ENCODE assay signal across 22 mouse cellular contexts in the genomic region with DNA sequence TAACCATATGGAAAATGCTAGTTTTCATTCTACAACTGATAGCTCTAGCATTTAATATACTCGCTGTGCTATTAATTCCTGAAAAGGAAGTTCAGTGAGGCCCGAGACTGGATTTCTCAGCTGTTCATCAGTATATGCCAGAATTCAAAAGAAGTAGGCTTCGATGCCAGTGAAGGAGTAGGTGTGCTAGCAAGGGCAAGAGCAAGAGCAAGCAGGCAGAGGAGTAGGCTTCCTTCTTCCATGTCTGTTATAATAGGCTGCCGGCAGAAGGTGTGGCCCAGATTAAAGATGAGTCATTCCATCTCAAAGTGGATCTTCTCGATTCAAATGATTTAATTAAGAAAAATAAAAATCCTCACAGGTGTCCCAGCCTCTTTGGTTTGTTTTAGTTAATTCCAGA. TPM values are rescaled to one million over a fixed set of nuclear protein-coding genes. Genes with fewer than 3 reads are reported as not detected.
DNase-seq lines count a peak whose midpoint lies in the region; ATAC-seq lines count a peak whose summit lies in the region.
"Had no signal": no experiment of that assay in that cellular context is flagged by ENCODE, and none has a peak within 500 bp of the region (broad histone marks: within the 10 kb centered on the region; RNA-seq: fewer than 3 reads in every experiment).

No protein-coding gene starts in this region.

- H3K4me3 ChIP-seq in midbrain, embryonic 11.5 days (ENCODE audit: low read depth, low read length), result no peak overlapping the region
- H3K4me3 ChIP-seq in midbrain, embryonic 10.5 days, result no peak overlapping the region

- no peaks in the 10 kb centered on the region for H3K4me1 ChIP-seq in midbrain, embryonic 11.5 days (ENCODE audit: control insufficient read depth, insufficient read depth, low read length)
- H3K4me1 ChIP-seq in midbrain, embryonic 10.5 days, result no peaks in the 10 kb centered on the region

- no peaks in the 10 kb centered on the region for H3K9me3 ChIP-seq in midbrain, embryonic 11.5 days (ENCODE audit: control insufficient read depth, low read length)
- H3K9me3 ChIP-seq in midbrain, embryonic 10.5 days (replicated peaks), result no peaks in the 10 kb centered on the region
- H3K9me3 ChIP-seq: G1E had no signal

- no peaks in the 10 kb centered on the region for H3K27me3 ChIP-seq in midbrain, embryonic 11.5 days (ENCODE audit: control insufficient read depth, insufficient read depth, low read length)
- H3K27me3 ChIP-seq in midbrain, embryonic 10.5 days (ENCODE audit: low read depth, poor library complexity, severe bottlenecking), result no peaks in the 10 kb centered on the region
- H3K27me3 ChIP-seq: CH12.LX, Patski had no signal

- H3K4me2 ChIP-seq in midbrain, embryonic 11.5 days, result no peak overlapping the region

- intact Hi-C loops in left cerebral cortex, postnatal 4 days (cut with DNase I), result no loop called here

- peaks cover 2% of the 10 kb centered on the region; the same call in 1 of the 2 replicates for H3K36me3 ChIP-seq in midbrain, embryonic 11.5 days (ENCODE audit: control insufficient read depth, insufficient read depth, low read length)
- peaks cover 21% of the 10 kb centered on the region for H3K36me3 ChIP-seq in midbrain, embryonic 10.5 days

- ATAC-seq in frontal cortex, adult (ENCODE audit: low TSS enrichment), result peak; percentile 56
- ATAC-seq in midbrain, embryonic 11.5 days (ENCODE audit: low FRiP score), result no peak
- ATAC-seq: activated CD4-positive, CD25-positive, alpha-beta regulatory T cell, adult 4 months; CD4-positive, CD25-positive, alpha-beta regulatory T cell, adult 4 months; Patski had no signal

- no peak overlapping the region for H3K9ac ChIP-seq in midbrain, embryonic 11.5 days (ENCODE audit: low read length)

- DNase-seq in frontal cortex, postnatal 10 days (ENCODE audit: low spot score in 2 of 2), result no peak
- DNase-seq in midbrain, embryonic 11.5 days (ENCODE audit: low spot score, missing footprints), result peak; percentile 37
- DNase-seq in midbrain, embryonic 10.5 days (ENCODE audit: low spot score), result no peak
- peak; percentile 58 for DNase-seq in brain, adult 2 months (ENCODE audit: low read depth, low spot score)
- no peak for DNase-seq in left cerebral cortex, postnatal 4 days
- DNase-seq: adrenal gland, adult 2 months; adrenal gland, adult 8-10 months; adrenal gland, postnatal 10 days; adrenal gland, postnatal 14 days; adrenal gland, postnatal 25 days; adrenal gland, postnatal 36 days; B cell, adult 2 months; cerebellum, adult 11 months; cerebellum, adult 11-12 months; cerebellum, adult 18-20 months; cerebellum, adult 2 months had no signal

- WGBS in midbrain, embryonic 11.5 days, result 96% methylated on average over 5 of the region's 5 CpGs
- 93% methylated on average over 5 of the region's 5 CpGs for WGBS in midbrain, embryonic 10.5 days

- H3K27ac ChIP-seq in midbrain, embryonic 11.5 days (ENCODE audit: low read depth, low read length), result no peak overlapping the region
- no peak overlapping the region for H3K27ac ChIP-seq in midbrain, embryonic 10.5 days (replicated peaks)

RNA-seq across cellular contexts. Expression of a gene that starts 30.0 kb away (rescaled TPM):
- 23.9 and 25.5 TPM in 2 replicates for polyA plus RNA-seq in midbrain, embryonic 11.5 days (2014; fragmentation: Nextera tagmentation; extraction: Ambion mirVana)
- polyA plus RNA-seq in midbrain, embryonic 10.5 days (2016; fragmentation: Nextera tagmentation; extraction: Ambion mirVana), result 17.2 and 17.7 TPM in 2 replicates
- total RNA-seq in left cerebral cortex, postnatal 4 days (2021), result 10 to 100 TPM; 20.3 to 23.5 TPM

Comparison
In these comparisons a context has a peak if more than half of its experiments do, and no peak if none do; other contexts are left out.
1. DNase-seq: peak in midbrain, embryonic 11.5 days (single experiment) and brain, adult 2 months (single experiment); none in frontal cortex, postnatal 10 days (0 of 2), midbrain, embryonic 10.5 days (single experiment) and left cerebral cortex, postnatal 4 days (single experiment).